Mouse (Mus musculus): ENCODE data around the gene Gm4297. TPM values are rescaled to one million over a fixed set of nuclear protein-coding genes. Genes with fewer than 3 reads are reported as not detected.

Gm4297 gene
- not detected for polyA plus RNA-seq (2014; fragmentation: Illumina TruSeq; extraction: RNeasy Lipid Tissue Mini Kit (QIAGEN cat#74804); ENCODE audit: low read depth, low replicate concordance)

GRCm38 (mm10) chrX:24574795-24575194 lies at the start of gene Gm4297:
Gm4297 (minus strand) TSS chrX:24574895.

Other genes with a start within 250 kb of the Gm4297 start
- not detected for gene Gm5934, start 74.1 kb downstream of the Gm4297 start, polyA plus RNA-seq (2014; fragmentation: Illumina TruSeq; extraction: RNeasy Lipid Tissue Mini Kit (QIAGEN cat#74804); ENCODE audit: low read depth, low replicate concordance)
- not detected for gene Gm5935, start 200.3 kb upstream of the Gm4297 start, polyA plus RNA-seq (2014; fragmentation: Illumina TruSeq; extraction: RNeasy Lipid Tissue Mini Kit (QIAGEN cat#74804); ENCODE audit: low read depth, low replicate concordance)